Mouse (Mus musculus): ENCODE measurements at regions not wholly inside any gene's neighbourhood (a gene's known extent, or its start where the extent isn't known, plus 50 kb on each side); places are given as distances from the start of the nearest gene placed in this dataset.

GRCm38 (mm10) chr5:139613601-139614000 lies 70.3 kb downstream of the Uncx start:
- TF ChIP-seq EP300 (optimal IDR thresholded peaks at IDR 0.05) (no peak), CTCF (IDR thresholded peaks at IDR 0.05; ENCODE audit: low read depth) (no peak)

Data from stomach, postnatal 0 days (tissue).